Mouse (Mus musculus) spleen, adult 18-20 months (tissue): ENCODE measurements around the gene Degs1.

ENCODE experiments used
- DNase-seq, 2 experiments: peaks; one replicate each; pipeline ENCODE4 v3.0.0; 2022; ENCODE audit warnings: mixed read lengths in 2 of 2

The Degs1 gene

GRCm38 (mm10) chr1:182280046-182280445, 2.6 kb downstream of the Degs1 start:
- DNase-seq, result no peak

- no peak for DNase-seq
These were observed 3.2 kb downstream of the Degs1 start for GRCm38 (mm10) chr1:182279436-182279835.

GRCm38 (mm10) chr1:182275109-182275508, 7.5 kb downstream of the Degs1 start:
- no peak for DNase-seq

- no peak for DNase-seq
These were observed 11.0 kb downstream of the Degs1 start for GRCm38 (mm10) chr1:182271632-182272031.

GRCm38 (mm10) chr1:182271130-182271529, 11.5 kb downstream of the Degs1 start:
- no peak for DNase-seq

GRCm38 (mm10) chr1:182268317-182268716, 14.3 kb downstream of the Degs1 start:
- no peak for DNase-seq

GRCm38 (mm10) chr1:182266028-182266525, 16.5 kb downstream of the Degs1 start:
- no peak for DNase-seq

- DNase-seq, result no peak
These were observed 26.4 kb downstream of the Degs1 start for GRCm38 (mm10) chr1:182256041-182256680.

GRCm38 (mm10) chr1:182255031-182255430, 27.6 kb downstream of the Degs1 start:
- DNase-seq, result peak; percentile 33 to 52

GRCm38 (mm10) chr1:182254618-182255017, 28.0 kb downstream of the Degs1 start:
- DNase-seq, result peak; percentile 41 to 49

GRCm38 (mm10) chr1:182253756-182254534, 28.7 kb downstream of the Degs1 start:
- no peak for DNase-seq

GRCm38 (mm10) chr1:182252534-182253171, 30.0 kb downstream of the Degs1 start:
- no peak for DNase-seq

GRCm38 (mm10) chr1:182250734-182251133, 31.9 kb downstream of the Degs1 start:
- DNase-seq, result no peak

GRCm38 (mm10) chr1:182249298-182249697, 33.3 kb downstream of the Degs1 start:
- no peak for DNase-seq

GRCm38 (mm10) chr1:182245003-182245402, 37.6 kb downstream of the Degs1 start:
- DNase-seq, result no peak

GRCm38 (mm10) chr1:182238056-182238703, 44.4 kb downstream of the Degs1 start:
- DNase-seq, result no peak

GRCm38 (mm10) chr1:182237386-182237785, 45.2 kb downstream of the Degs1 start:
- no peak for DNase-seq

GRCm38 (mm10) chr1:182235174-182235573, 47.4 kb downstream of the Degs1 start:
- no peak for DNase-seq

- no peak for DNase-seq
These were observed 53.2 kb downstream of the Degs1 start for GRCm38 (mm10) chr1:182229381-182229780.

- no peak for DNase-seq
These were observed 55.3 kb downstream of the Degs1 start for GRCm38 (mm10) chr1:182227141-182227963.

GRCm38 (mm10) chr1:182226261-182226660, 56.3 kb downstream of the Degs1 start:
- no peak for DNase-seq
